Mouse (Mus musculus) bone marrow, adult 2 months (tissue): ENCODE data around the gene Akap6.

ENCODE experiments used
- CTCF ChIP-seq: fragments of 200-500 bp; IDR thresholded peaks from 2 replicates; pipeline ENCODE4 v1.5.1; 2011; ENCODE audit warnings: low read length, control low read depth; ENCODE audit not compliant: control insufficient read depth, insufficient read depth
- POLR2A ChIP-seq: fragments of 200-500 bp; IDR thresholded peaks from 2 replicates; pipeline ENCODE4 v1.6.1; 2011; ENCODE audit warnings: low read depth, mild to moderate bottlenecking, control low read depth, low read length, borderline replicate concordance; ENCODE audit not compliant: control insufficient read depth

GRCm38 (mm10) chr12:52795551-52796470 is 96.6 kb downstream of the Akap6 start:
- TF ChIP-seq CTCF (no peak), POLR2A (no peak)
